Mouse (Mus musculus) mouse embryonic stem cell (cell line): Measurements from ENCODE around the gene Hsd17b13.
"Not testable (repeated sequence)": the region's sequence is repeated elsewhere in the genome, so short reads cannot be mapped to it uniquely, and the experiment has no call there.

ENCODE experiments used
- in situ Hi-C, 2 experiments: fragments of 300-500 bp; cut with MboI; formaldehyde crosslinking; loops; 1 replicate in 1 of 2; 3 replicates in 1 of 2; pipeline ENCODE4 v1.14.3; 2019 to 2020; ENCODE audit warnings: low sequenced_read_pairs in 2 of 2, low pct_unique_long_range_greater_than_20kb in 1 of 2, mixed read lengths in 1 of 2; ENCODE audit not compliant: unreplicated experiment in 1 of 2

Gene Hsd17b13

DNA sequence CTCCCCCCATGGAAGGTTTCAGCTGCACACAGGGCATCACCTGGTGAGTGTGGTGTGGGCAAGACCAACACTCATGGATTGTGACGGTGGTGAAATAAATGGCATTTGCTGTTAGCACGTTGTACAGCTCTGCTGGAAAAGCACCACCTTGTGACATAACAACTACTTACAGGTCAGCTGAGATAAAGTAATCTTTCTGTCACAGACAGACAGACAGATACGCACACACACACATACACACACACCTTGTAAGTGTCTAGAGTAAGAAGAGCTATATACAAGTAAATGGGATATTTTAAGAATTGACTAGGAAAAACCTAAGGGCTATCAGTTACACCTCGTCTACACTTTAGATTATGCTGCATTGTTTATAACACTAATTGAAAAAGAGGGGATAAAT, 17.5 kb upstream of the Hsd17b13 start:
- in situ Hi-C loops = loop anchor here in 1 of 2 experiments (5.0 to 10.0 kb wide), 2 partner anchors 43 to 340 kb away; no protein-coding TSS in a partner anchor

- in situ Hi-C loops = loop anchor here in 1 of 2 experiments (10.0 kb wide), 1 partner anchor 341 kb away; no protein-coding TSS in a partner anchor
Observed at GRCm38 (mm10) chr5:103993601-103994000, 16.4 kb upstream of the Hsd17b13 start.

- in situ Hi-C loops = loop anchor here in 1 of 2 experiments (10.0 kb wide), 1 partner anchor 342 kb away; no protein-coding TSS in a partner anchor
Observed at GRCm38 (mm10) chr5:103992831-103993230, 15.6 kb upstream of the Hsd17b13 start.

DNA sequence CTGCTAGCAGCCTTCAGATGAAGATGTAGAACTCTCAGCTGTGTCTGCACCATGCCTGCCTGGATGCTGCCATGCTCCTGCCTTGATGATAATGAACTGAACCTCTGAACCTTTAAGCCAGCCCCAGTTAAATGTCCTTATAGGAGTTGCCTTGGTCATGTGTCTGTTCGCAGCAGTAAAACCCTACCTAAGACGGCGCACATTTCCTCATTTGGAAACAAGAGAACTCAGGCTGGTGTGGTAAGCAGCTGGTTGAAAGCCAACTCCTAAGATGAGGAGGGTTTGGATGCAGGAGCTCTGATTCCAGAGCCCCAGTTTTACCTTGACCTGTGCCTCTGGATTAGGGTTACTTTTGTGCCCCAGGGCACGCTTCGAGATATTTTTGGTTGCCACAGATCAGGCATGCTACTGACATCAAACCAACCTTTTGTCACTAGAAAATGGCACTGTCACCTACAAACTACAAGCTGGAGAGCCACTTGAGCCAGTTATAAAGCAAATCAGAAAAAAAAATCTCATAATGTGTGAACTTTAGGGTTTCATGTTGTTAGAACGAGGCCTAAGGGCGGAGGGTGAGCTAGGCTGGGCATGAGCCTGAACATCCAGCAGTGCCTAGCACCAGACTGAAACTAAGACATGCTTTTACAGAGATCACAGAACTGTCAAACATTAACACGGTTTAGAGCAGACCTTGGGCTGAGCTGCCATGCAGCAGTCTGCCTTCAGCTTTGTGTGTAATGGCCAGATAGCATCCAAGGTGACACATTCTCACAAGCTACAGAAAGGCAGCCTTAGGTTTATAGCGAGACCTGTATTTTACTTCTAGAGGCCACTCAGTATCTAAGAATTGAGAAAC, 3.7 kb upstream of the Hsd17b13 start:
- in situ Hi-C loops = no loop called here

GRCm38 (mm10) chr5:103977907-103978570, 829 bp upstream of the Hsd17b13 start:
- in situ Hi-C loops = no loop called here

- in situ Hi-C loops = no loop called here
Observed at GRCm38 (mm10) chr5:103975736-103976135, 1.5 kb downstream of the Hsd17b13 start.

- in situ Hi-C loops = no loop called here
Observed at GRCm38 (mm10) chr5:103972801-103973200, 4.4 kb downstream of the Hsd17b13 start.

DNA sequence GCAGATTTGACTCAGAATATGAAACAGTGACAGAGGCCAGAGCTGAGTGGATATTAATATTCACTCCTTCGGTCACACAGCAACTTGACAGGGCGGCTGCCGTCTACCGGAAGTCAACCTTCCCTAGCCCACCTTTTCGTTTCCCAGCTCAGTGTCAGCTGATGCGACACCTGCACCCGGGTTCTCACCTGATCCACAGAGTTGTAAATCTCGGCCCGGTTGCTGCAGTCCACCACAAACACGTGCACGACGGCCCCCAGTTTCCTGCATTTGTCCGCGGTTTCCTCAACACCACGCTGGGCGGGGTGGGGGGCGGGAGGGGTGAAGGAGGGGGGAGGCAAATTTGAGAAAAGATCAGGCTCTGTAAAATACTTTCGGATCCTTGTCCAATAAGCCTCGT, 4.8 kb downstream of the Hsd17b13 start:
- in situ Hi-C loops = no loop called here

- in situ Hi-C loops = no loop called here
Observed at GRCm38 (mm10) chr5:103971051-103971450, 6.2 kb downstream of the Hsd17b13 start.

DNA sequence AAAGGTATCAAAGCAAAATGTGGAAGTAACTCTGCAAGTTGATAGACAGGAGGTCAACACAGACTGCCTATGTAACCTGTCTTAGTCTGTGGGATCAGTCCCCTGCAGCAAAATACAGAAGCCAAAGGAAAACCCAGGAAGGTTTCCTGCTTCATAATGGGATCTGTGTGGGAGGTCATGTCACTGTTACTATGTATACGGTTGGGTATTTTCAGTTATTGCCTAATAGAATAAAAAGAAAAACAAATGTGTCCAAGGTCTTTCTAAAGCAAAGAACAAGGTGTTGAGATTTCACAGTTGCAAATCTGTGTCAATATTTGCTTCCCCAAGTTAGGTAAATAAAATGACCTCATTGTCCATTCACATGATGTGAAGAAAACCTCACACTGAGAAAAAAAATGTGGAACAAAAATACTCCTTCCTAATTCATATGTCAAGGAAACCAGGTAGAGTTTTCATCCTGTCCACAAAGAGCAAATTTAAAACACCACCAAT, 14.2 kb downstream of the Hsd17b13 start:
- in situ Hi-C loops = no loop called here

GRCm38 (mm10) chr5:103954638-103955037, 22.6 kb downstream of the Hsd17b13 start:
- in situ Hi-C loops = no loop called here

GRCm38 (mm10) chr5:103953135-103954083, 23.8 kb downstream of the Hsd17b13 start:
- in situ Hi-C loops = no loop called here

DNA sequence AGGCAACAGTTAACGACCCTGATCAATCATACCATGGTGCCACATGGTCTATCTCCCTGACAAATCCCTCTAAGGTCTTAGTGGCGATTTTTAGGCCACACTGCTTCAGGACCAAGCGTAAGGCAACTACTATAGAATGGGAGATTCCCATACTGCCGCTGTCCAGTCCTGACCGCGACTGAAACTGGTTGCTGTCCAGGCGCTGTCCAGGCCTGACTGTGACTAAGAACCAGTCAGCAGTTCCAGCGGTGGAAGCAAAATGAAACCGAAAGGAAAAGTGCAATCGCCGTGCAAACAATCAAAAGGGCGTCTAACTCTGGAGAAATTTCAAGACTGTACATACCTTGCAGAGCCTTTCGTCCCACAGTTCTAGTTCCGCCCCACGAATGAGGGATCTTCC, 27.1 kb downstream of the Hsd17b13 start:
- in situ Hi-C loops = not testable (repeated sequence)

- in situ Hi-C loops = no loop called here
Observed at GRCm38 (mm10) chr5:103943183-103943582, 34.0 kb downstream of the Hsd17b13 start.

DNA sequence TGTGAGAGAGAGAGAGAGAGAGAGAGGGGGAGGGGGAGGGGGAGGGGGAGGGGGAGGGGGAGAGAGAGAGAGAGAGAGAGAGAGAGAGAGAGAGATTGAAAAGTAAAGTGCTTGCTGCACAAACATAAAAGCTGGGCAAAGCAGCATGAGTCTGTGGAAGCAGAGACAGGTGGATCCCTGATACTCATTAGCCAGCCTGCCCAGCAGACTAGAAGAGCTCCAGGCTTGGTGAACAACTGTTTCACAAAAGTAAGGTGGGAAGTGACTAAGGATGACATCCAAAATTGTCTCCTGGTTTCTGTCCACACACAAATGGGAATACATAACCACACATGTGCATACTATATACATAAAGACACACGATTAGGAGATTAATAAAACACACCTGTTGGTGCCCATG, 37.4 kb downstream of the Hsd17b13 start:
- in situ Hi-C loops = no loop called here

GRCm38 (mm10) chr5:103939350-103939652, 37.9 kb downstream of the Hsd17b13 start:
- in situ Hi-C loops = no loop called here

DNA sequence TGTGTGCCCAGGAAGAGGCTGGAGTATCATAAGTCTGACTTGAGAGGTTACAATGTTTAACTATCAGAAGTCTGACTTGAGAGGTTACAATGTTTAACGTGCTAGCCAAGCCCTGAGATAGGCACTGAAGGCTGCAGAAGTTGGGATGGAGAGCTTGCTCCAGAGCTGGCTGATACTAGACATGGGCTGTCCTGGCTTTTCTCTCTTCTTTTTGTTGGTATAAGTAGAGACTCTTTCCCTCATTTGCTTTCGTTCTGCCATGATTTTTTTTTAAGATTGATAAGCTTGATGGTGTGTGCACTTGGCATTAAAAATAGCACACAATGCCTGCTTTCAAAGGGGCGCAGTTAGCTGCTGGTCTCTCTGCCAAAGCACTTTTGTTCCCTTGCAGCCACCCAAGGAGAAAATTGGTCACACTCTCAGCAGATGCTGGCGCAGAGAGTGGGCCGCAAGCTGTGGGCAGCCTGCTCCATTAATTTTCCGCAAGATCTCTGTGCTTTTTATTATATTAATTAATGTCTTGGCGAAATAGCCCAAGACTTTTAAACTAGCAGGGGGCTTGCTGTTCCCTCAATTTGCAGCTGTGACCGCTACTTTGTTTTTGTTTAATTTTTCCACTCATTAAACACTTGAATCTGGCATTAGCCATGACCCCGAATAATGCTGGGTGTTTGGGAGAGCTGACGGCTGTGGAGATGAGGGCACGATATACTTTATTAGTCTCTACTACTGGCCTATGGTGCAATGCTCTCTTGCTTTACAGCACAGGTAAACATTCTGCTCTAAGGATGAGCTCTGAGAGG, 38.5 kb downstream of the Hsd17b13 start:
- in situ Hi-C loops = no loop called here
